Mouse (Mus musculus): ENCODE data around the gene Sgcd. TPM values are rescaled to one million over a fixed set of nuclear protein-coding genes. Genes with fewer than 3 reads are reported as not detected.
A peak's percentile ranks its signal among the peaks of the same experiment; 100 is the strongest.

The Sgcd gene
- polyA plus RNA-seq, 1 experiment from 2014 or later, result 6.7 TPM

DNA sequence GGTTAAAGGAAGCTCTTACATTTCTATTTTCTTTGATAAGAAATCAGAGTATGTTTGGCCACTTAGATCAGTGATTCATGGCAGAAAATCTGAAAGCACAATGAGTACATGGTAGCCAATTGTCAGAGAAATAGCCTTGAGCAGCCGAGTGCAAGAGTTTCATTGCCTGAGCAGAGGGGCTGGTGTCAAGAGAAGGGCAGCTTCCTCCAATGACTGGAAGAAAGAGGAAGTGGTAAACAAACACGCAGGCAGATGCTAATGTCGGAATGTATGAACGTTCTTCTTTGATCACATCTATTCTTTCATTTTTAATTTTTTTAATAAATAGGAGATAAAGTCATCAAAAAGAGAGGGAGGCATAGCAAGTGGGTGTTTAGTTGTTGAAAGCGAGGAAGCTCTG is 956.5 kb downstream of the Sgcd start:
- Histone ChIP-seq H3K4me2 (ENCODE audit: low read depth, low read length) (no peak overlapping the region), H3K9ac (ENCODE audit: low read length) (no peak overlapping the region), H3K27me3 (ENCODE audit: control insufficient read depth, insufficient read depth, low read length) (no peaks in the 10 kb centered on the region), H3K36me3 (ENCODE audit: control insufficient read depth, insufficient read depth) (no peaks in the 10 kb centered on the region), H3K4me1 (ENCODE audit: control insufficient read depth, insufficient read depth, low read length) (no peaks in the 10 kb centered on the region), H3K4me3 (ENCODE audit: low read length) (no peak overlapping the region), H3K27ac (ENCODE audit: low read length) (no peak overlapping the region), H3K9me3 (replicated peaks; ENCODE audit: control insufficient read depth, low read length) (no peaks in the 10 kb centered on the region)
- 71% methylated on average over 5 of the region's 5 CpGs for WGBS
- no peak for ATAC-seq (replicated peaks; ENCODE audit: extremely low read depth, insufficient read depth, low FRiP score)

GRCm38 (mm10) chr11:47020874-47021273 is 967.9 kb downstream of the Sgcd start:
- peak; percentile 77 for ATAC-seq (replicated peaks; ENCODE audit: extremely low read depth, insufficient read depth, low FRiP score)
- 21% methylated on average over 6 of the region's 6 CpGs for WGBS
- no peak overlapping the region for H3K9ac ChIP-seq (ENCODE audit: low read length)
- H3K4me3 ChIP-seq (ENCODE audit: low read length), result no peak overlapping the region
- no peak overlapping the region for H3K27ac ChIP-seq (ENCODE audit: low read length)
- H3K4me1 ChIP-seq (ENCODE audit: control insufficient read depth, insufficient read depth, low read length), result peaks cover 22% of the 10 kb centered on the region
- H3K9me3 ChIP-seq (replicated peaks; ENCODE audit: control insufficient read depth, low read length), result no peaks in the 10 kb centered on the region
- no peaks in the 10 kb centered on the region for H3K27me3 ChIP-seq (ENCODE audit: control insufficient read depth, insufficient read depth, low read length)
- H3K4me2 ChIP-seq (ENCODE audit: low read depth, low read length), result peak overlapping the region; percentile 23; the same call in 1 of the 2 replicates
- H3K36me3 ChIP-seq (ENCODE audit: control insufficient read depth, insufficient read depth), result no peaks in the 10 kb centered on the region

- Histone ChIP-seq H3K27ac (ENCODE audit: low read length) (no peak overlapping the region), H3K9me3 (replicated peaks; ENCODE audit: control insufficient read depth, low read length) (no peaks in the 10 kb centered on the region), H3K9ac (ENCODE audit: low read length) (no peak overlapping the region), H3K27me3 (ENCODE audit: control insufficient read depth, insufficient read depth, low read length) (no peaks in the 10 kb centered on the region), H3K4me1 (ENCODE audit: control insufficient read depth, insufficient read depth, low read length) (peaks cover 29% of the 10 kb centered on the region), H3K36me3 (ENCODE audit: control insufficient read depth, insufficient read depth) (no peaks in the 10 kb centered on the region), H3K4me2 (ENCODE audit: low read depth, low read length) (no peak overlapping the region), H3K4me3 (ENCODE audit: low read length) (no peak overlapping the region)
- 24% methylated on average over 2 of the region's 2 CpGs for WGBS
- ATAC-seq (replicated peaks; ENCODE audit: extremely low read depth, insufficient read depth, low FRiP score), result no peak; the same call in 1 of the 2 replicates
Observed at GRCm38 (mm10) chr11:47018139-47018538, 970.6 kb downstream of the Sgcd start.

DNA sequence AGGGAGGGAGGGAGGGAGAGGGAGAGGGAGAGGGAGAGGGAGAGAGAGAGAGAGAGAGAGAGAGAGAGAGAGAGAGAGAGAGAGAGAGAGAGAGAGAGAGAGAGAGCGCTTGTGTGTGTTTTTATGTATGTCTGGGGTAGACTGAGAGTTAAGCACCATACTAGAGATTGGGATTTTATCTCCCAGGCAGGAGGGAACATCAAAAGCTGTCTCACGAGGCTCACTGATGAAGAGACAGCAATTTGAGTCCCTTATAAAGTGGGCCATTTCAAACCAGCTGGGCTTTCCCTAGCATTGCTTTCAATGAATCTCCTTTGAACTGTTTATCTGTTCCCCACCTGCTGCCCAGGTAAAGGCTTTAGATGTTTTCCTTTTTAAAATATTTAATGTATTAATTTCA is 973.1 kb downstream of the Sgcd start:
- no peak overlapping the region for H3K27ac ChIP-seq (ENCODE audit: low read length)
- H3K9ac ChIP-seq (ENCODE audit: low read length), result no peak overlapping the region
- H3K9me3 ChIP-seq (replicated peaks; ENCODE audit: control insufficient read depth, low read length), result no peaks in the 10 kb centered on the region
- no peak for ATAC-seq (replicated peaks; ENCODE audit: extremely low read depth, insufficient read depth, low FRiP score)
- no peaks in the 10 kb centered on the region for H3K36me3 ChIP-seq (ENCODE audit: control insufficient read depth, insufficient read depth)
- H3K4me3 ChIP-seq (ENCODE audit: low read length), result no peak overlapping the region
- WGBS, result 63% methylated on average over 2 of the region's 2 CpGs
- peaks cover 23% of the 10 kb centered on the region for H3K4me1 ChIP-seq (ENCODE audit: control insufficient read depth, insufficient read depth, low read length)
- no peak overlapping the region for H3K4me2 ChIP-seq (ENCODE audit: low read depth, low read length)
- H3K27me3 ChIP-seq (ENCODE audit: control insufficient read depth, insufficient read depth, low read length), result no peaks in the 10 kb centered on the region

GRCm38 (mm10) chr11:47014278-47014677 is 974.5 kb downstream of the Sgcd start:
- peak overlapping the region; percentile 61 for H3K27ac ChIP-seq (ENCODE audit: low read length)
- H3K9me3 ChIP-seq (replicated peaks; ENCODE audit: control insufficient read depth, low read length), result no peaks in the 10 kb centered on the region
- H3K4me3 ChIP-seq (ENCODE audit: low read length), result no peak overlapping the region
- no peaks in the 10 kb centered on the region for H3K27me3 ChIP-seq (ENCODE audit: control insufficient read depth, insufficient read depth, low read length)
- peak; percentile 83 for ATAC-seq (replicated peaks; ENCODE audit: extremely low read depth, insufficient read depth, low FRiP score)
- no peak overlapping the region for H3K4me2 ChIP-seq (ENCODE audit: low read depth, low read length)
- H3K4me1 ChIP-seq (ENCODE audit: control insufficient read depth, insufficient read depth, low read length), result peaks cover 23% of the 10 kb centered on the region
- no peak overlapping the region for H3K9ac ChIP-seq (ENCODE audit: low read length)
- H3K36me3 ChIP-seq (ENCODE audit: control insufficient read depth, insufficient read depth), result no peaks in the 10 kb centered on the region

DNA sequence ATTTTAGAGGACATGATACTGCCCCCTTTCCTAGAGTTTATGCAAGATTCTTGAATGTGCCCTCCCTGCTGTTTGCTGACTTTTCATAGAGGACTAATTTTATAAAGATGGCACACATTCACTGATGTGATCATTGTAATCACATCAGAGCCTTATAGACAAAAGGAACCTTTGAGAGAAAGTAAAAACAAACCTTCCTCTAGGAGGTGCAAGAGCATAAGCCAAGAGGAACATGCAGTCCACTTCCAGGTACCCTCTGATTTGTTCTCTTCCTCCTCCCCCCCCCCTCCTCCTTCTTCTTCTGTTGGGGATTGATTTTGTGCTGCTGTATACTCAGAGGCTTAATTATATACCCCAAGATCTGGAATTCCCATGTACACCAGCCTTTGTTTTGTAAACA is 978.6 kb downstream of the Sgcd start:
- Histone ChIP-seq H3K27me3 (ENCODE audit: control insufficient read depth, insufficient read depth, low read length) (no peaks in the 10 kb centered on the region), H3K4me2 (ENCODE audit: low read depth, low read length) (no peak overlapping the region), H3K4me1 (ENCODE audit: control insufficient read depth, insufficient read depth, low read length) (peaks cover 12% of the 10 kb centered on the region), H3K27ac (ENCODE audit: low read length) (no peak overlapping the region), H3K4me3 (ENCODE audit: low read length) (no peak overlapping the region), H3K9ac (ENCODE audit: low read length) (no peak overlapping the region), H3K36me3 (ENCODE audit: control insufficient read depth, insufficient read depth) (no peaks in the 10 kb centered on the region), H3K9me3 (replicated peaks; ENCODE audit: control insufficient read depth, low read length) (no peaks in the 10 kb centered on the region)
- no peak for ATAC-seq (replicated peaks; ENCODE audit: extremely low read depth, insufficient read depth, low FRiP score)

DNA sequence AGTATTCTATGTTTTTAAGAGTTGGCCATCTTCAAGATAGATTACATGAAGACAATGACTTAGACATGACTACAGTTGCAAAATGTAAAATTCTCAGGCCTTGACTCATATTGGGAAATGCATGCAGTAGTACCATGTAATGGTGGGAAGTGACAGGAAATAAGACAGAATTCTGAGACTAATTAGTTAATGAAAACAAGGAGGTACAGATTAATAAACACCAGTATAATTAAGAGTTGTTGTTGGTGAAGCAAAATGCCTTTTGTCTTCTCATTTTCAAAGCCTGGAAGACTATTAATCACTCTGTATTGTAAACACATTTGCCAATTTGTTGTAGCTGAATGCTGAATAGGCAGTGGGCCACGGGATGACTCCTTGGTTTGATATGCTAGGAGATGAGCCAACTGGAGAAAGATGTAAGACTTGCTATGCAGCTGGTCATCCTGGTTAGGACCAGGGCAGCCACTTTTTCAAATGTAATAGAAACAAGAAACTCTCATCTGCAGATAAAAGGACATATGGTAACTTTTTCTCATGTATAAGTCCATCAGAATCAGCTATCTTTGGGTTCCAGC is 983.4 kb downstream of the Sgcd start:
- no peak for ATAC-seq (replicated peaks; ENCODE audit: extremely low read depth, insufficient read depth, low FRiP score)
- 56% methylated on average over 1 of the region's 1 CpGs for WGBS
- peaks cover 5% of the 10 kb centered on the region; the same call in 1 of the 2 replicates for H3K4me1 ChIP-seq (ENCODE audit: control insufficient read depth, insufficient read depth, low read length)

GRCm38 (mm10) chr11:46939311-46939710 is 1049.5 kb downstream of the Sgcd start:
- Histone ChIP-seq H3K4me1 (ENCODE audit: control insufficient read depth, insufficient read depth, low read length) (no peaks in the 10 kb centered on the region), H3K9me3 (replicated peaks; ENCODE audit: control insufficient read depth, low read length) (no peaks in the 10 kb centered on the region), H3K4me3 (ENCODE audit: low read length) (no peak overlapping the region), H3K4me2 (ENCODE audit: low read depth, low read length) (no peak overlapping the region), H3K27me3 (ENCODE audit: control insufficient read depth, insufficient read depth, low read length) (no peaks in the 10 kb centered on the region), H3K27ac (ENCODE audit: low read length) (no peak overlapping the region), H3K9ac (ENCODE audit: low read length) (no peak overlapping the region), H3K36me3 (ENCODE audit: control insufficient read depth, insufficient read depth) (no peaks in the 10 kb centered on the region)
- WGBS, result 54% methylated on average over 4 of the region's 4 CpGs
- no peak for ATAC-seq (replicated peaks; ENCODE audit: extremely low read depth, insufficient read depth, low FRiP score)

More for the DNA sequence above, 983.4 kb downstream of the Sgcd start:
- Histone ChIP-seq H3K36me3 (ENCODE audit: control insufficient read depth, insufficient read depth) (no peaks in the 10 kb centered on the region), H3K4me3 (ENCODE audit: low read length) (no peak overlapping the region), H3K9ac (ENCODE audit: low read length) (no peak overlapping the region), H3K9me3 (replicated peaks; ENCODE audit: control insufficient read depth, low read length) (no peaks in the 10 kb centered on the region), H3K4me2 (ENCODE audit: low read depth, low read length) (no peak overlapping the region), H3K27me3 (ENCODE audit: control insufficient read depth, insufficient read depth, low read length) (no peaks in the 10 kb centered on the region), H3K27ac (ENCODE audit: low read length) (no peak overlapping the region)

GRCm38 (mm10) chr11:46924946-46925345 is 1063.8 kb downstream of the Sgcd start:
- H3K36me3 ChIP-seq (ENCODE audit: control insufficient read depth, insufficient read depth), result no peaks in the 10 kb centered on the region
- H3K9me3 ChIP-seq (replicated peaks; ENCODE audit: control insufficient read depth, low read length), result no peaks in the 10 kb centered on the region
- 59% methylated on average over 1 of the region's 1 CpGs for WGBS
- no peak overlapping the region for H3K4me2 ChIP-seq (ENCODE audit: low read depth, low read length)
- H3K4me3 ChIP-seq (ENCODE audit: low read length), result no peak overlapping the region
- no peaks in the 10 kb centered on the region for H3K27me3 ChIP-seq (ENCODE audit: control insufficient read depth, insufficient read depth, low read length)
- ATAC-seq (replicated peaks; ENCODE audit: extremely low read depth, insufficient read depth, low FRiP score), result no peak
- H3K9ac ChIP-seq (ENCODE audit: low read length), result no peak overlapping the region
- H3K4me1 ChIP-seq (ENCODE audit: control insufficient read depth, insufficient read depth, low read length), result no peaks in the 10 kb centered on the region
- H3K27ac ChIP-seq (ENCODE audit: low read length), result no peak overlapping the region
